ENCODE assay signal across 9 mouse cellular contexts in genomic region chr2:79253754-79254197, GRCm38 (mm10). TPM values are rescaled to one million over a fixed set of nuclear protein-coding genes. Genes with fewer than 3 reads are reported as not detected.
DNase-seq lines count a peak whose midpoint lies in the region; ATAC-seq lines count a peak whose summit lies in the region.
"Had no signal": no experiment of that assay in that cellular context is flagged by ENCODE, and none has a peak within 500 bp of the region (broad histone marks: within the 10 kb centered on the region; RNA-seq: fewer than 3 reads in every experiment).

No protein-coding gene starts in this region.

- no peaks in the 10 kb centered on the region for H3K27me3 ChIP-seq in kidney, embryonic 14.5 days (ENCODE audit: control insufficient read depth, insufficient read depth, low read length)
- H3K27me3 ChIP-seq in liver, embryonic 16.5 days (ENCODE audit: control insufficient read depth, insufficient read depth, low read depth, low read length) = no peaks in the 10 kb centered on the region

- H3K36me3 ChIP-seq in kidney, embryonic 14.5 days (ENCODE audit: control insufficient read depth, insufficient read depth, low read length) = no peaks in the 10 kb centered on the region
- H3K36me3 ChIP-seq in liver, embryonic 16.5 days (ENCODE audit: control insufficient read depth, insufficient read depth) = no peaks in the 10 kb centered on the region
- H3K36me3 ChIP-seq: forebrain, embryonic 10.5 days had no signal

- no peak overlapping the region for H3K27ac ChIP-seq in kidney, embryonic 14.5 days (ENCODE audit: low read depth, low read length)
- H3K27ac ChIP-seq in brown adipose tissue, adult 24 weeks (replicated peaks; ENCODE audit: low read depth, low read length) = peak overlapping the region; percentile 43
- peak overlapping the region; percentile 96 for H3K27ac ChIP-seq in liver, embryonic 16.5 days (ENCODE audit: low read length)
- H3K27ac ChIP-seq: forebrain, embryonic 10.5 days had no signal

- H3K4me3 ChIP-seq in kidney, embryonic 14.5 days (ENCODE audit: low read length) = no peak overlapping the region
- H3K4me3 ChIP-seq in brown adipose tissue, adult 24 weeks (ENCODE audit: insufficient read depth, low read depth, low read length) = no peak overlapping the region
- H3K4me3 ChIP-seq in liver, embryonic 16.5 days (ENCODE audit: low read depth, low read length) = peak overlapping the region; percentile 38
- H3K4me3 ChIP-seq: forebrain, embryonic 10.5 days had no signal

- no peak overlapping the region for H3K4me2 ChIP-seq in kidney, embryonic 14.5 days (replicated peaks; ENCODE audit: low read depth, low read length)
- H3K4me2 ChIP-seq in liver, embryonic 16.5 days (ENCODE audit: low read depth, low read length) = peak overlapping the region; percentile 75

- H3K9me3 ChIP-seq in kidney, embryonic 14.5 days (ENCODE audit: control insufficient read depth, low read length) = no peaks in the 10 kb centered on the region
- H3K9me3 ChIP-seq in liver, embryonic 16.5 days (replicated peaks; ENCODE audit: control insufficient read depth, low read length) = no peaks in the 10 kb centered on the region
- H3K9me3 ChIP-seq: forebrain, embryonic 10.5 days had no signal

- ATAC-seq in kidney, embryonic 14.5 days (ENCODE audit: low FRiP score, low TSS enrichment) = peak; percentile 44
- ATAC-seq in liver, embryonic 16.5 days (ENCODE audit: low read depth) = peak; percentile 57
- no peak for ATAC-seq in activated CD4-positive, CD25-positive, alpha-beta regulatory T cell, adult 4 months
- no peak for ATAC-seq in granulocyte monocyte progenitor cell, adult 5-6 weeks (replicated peaks; ENCODE audit: poor library complexity, severe bottlenecking)

- H3K9ac ChIP-seq in kidney, embryonic 14.5 days (ENCODE audit: low read depth, low read length) = no peak overlapping the region
- peak overlapping the region; percentile 61 for H3K9ac ChIP-seq in liver, embryonic 16.5 days (ENCODE audit: low read depth, low read length)

- DNase-seq in kidney, postnatal 14 days = no peak
- DNase-seq in A20 (ENCODE audit: low read depth, low spot score) = peak; percentile 23
- no peak for DNase-seq in right cerebral cortex, postnatal 36 days (ENCODE audit: low spot score in 2 of 2)

- H3K4me1 ChIP-seq in kidney, embryonic 14.5 days (ENCODE audit: control insufficient read depth, insufficient read depth, low read length) = peaks cover 22% of the 10 kb centered on the region; the same call in 1 of the 2 replicates
- peaks cover 9% of the 10 kb centered on the region; the same call in 1 of the 2 replicates for H3K4me1 ChIP-seq in brown adipose tissue, adult 24 weeks (ENCODE audit: control insufficient read depth, insufficient read depth, insufficient read length, low read length)
- H3K4me1 ChIP-seq in liver, embryonic 16.5 days (ENCODE audit: control insufficient read depth, low read depth, low read length) = peaks cover 35% of the 10 kb centered on the region

- 32% methylated on average over 8 of the region's 8 CpGs for WGBS in kidney, embryonic 14.5 days
- 16% methylated on average over 8 of the region's 8 CpGs for WGBS in liver, embryonic 16.5 days (ENCODE audit: insufficient replicate concordance)

RNA-seq across cellular contexts. Expression of gene Itga4, which starts 1.4 kb away (rescaled TPM):
- 4.6 and 7.9 TPM in 2 replicates for polyA plus RNA-seq in kidney, embryonic 14.5 days (2014; fragmentation: Nextera tagmentation; extraction: Ambion mirVana)
- 0.83 and 1.1 TPM in 2 replicates for polyA plus RNA-seq in brown adipose tissue, adult 24 weeks (2012; ENCODE audit: insufficient read depth, insufficient read length, missing spikeins)
- polyA plus RNA-seq in liver, embryonic 16.5 days (2015; fragmentation: Nextera tagmentation; extraction: Ambion mirVana) = 29.3 and 30.7 TPM in 2 replicates
- polyA plus RNA-seq in activated CD4-positive, CD25-positive, alpha-beta regulatory T cell, adult 4 months (2017; shearing (Covaris generic)) = 100 to 1,000 TPM; 154 to 180 TPM
- 72.8 and 84.9 TPM in 2 replicates for total RNA-seq in granulocyte monocyte progenitor cell, adult 5-6 weeks (2014; fragmentation: Nextera tagmentation)
- 80.1 and 85.1 TPM in 2 replicates for total RNA-seq in granulocyte monocyte progenitor cell, adult 5-6 weeks (2017)

Comparison
In these comparisons a context has a peak if more than half of its experiments do, and no peak if none do; other contexts are left out.
1. ATAC-seq: peak in kidney, embryonic 14.5 days (single experiment) and liver, embryonic 16.5 days (single experiment); none in activated CD4-positive, CD25-positive, alpha-beta regulatory T cell, adult 4 months (single experiment) and granulocyte monocyte progenitor cell, adult 5-6 weeks (single experiment).